Mouse (Mus musculus): ENCODE data around the gene Wdr77. TPM values are rescaled to one million over a fixed set of nuclear protein-coding genes. Genes with fewer than 3 reads are reported as not detected.

Gene Wdr77
- total RNA-seq, 2 experiments from 2014 or later, result 10.5 to 17.9 TPM

Other genes starting within 250 kb of the Wdr77 start
- 67.7 and 77.8 TPM in 2 replicates for gene Rap1a, start 158.0 kb upstream of the Wdr77 start, total RNA-seq (2015; ENCODE audit: low replicate concordance)
- 99.3 and 137 TPM in 2 replicates for gene Rap1a, start 158.0 kb upstream of the Wdr77 start, total RNA-seq (2017; ENCODE audit: low replicate concordance)
- 0.84 TPM in 1 of 2 replicates, not detected in the other for gene Adora3, start 88.5 kb upstream of the Wdr77 start, total RNA-seq (2015; ENCODE audit: low replicate concordance)
- gene Adora3, start 88.5 kb upstream of the Wdr77 start, total RNA-seq (2017; ENCODE audit: low replicate concordance), result 1.1 TPM in 1 of 2 replicates, not detected in the other
- not detected in 2 replicates for gene Tmigd3, start 88.5 kb upstream of the Wdr77 start, total RNA-seq (2015; ENCODE audit: low replicate concordance)
- gene Tmigd3, start 88.5 kb upstream of the Wdr77 start, total RNA-seq (2017; ENCODE audit: low replicate concordance), result 1.2 TPM in 1 of 2 replicates, not detected in the other
- 19.9 and 22.1 TPM in 2 replicates for gene I830077J02Rik, start 26.7 kb upstream of the Wdr77 start, total RNA-seq (2015; ENCODE audit: low replicate concordance)
- 5.4 and 7.1 TPM in 2 replicates for gene I830077J02Rik, start 26.7 kb upstream of the Wdr77 start, total RNA-seq (2017; ENCODE audit: low replicate concordance)
- 159 and 191 TPM in 2 replicates for gene Atp5f1, start 730 bp downstream of the Wdr77 start, total RNA-seq (2015; ENCODE audit: low replicate concordance)
- gene Atp5f1, start 730 bp downstream of the Wdr77 start, total RNA-seq (2017; ENCODE audit: low replicate concordance), result 268 and 302 TPM in 2 replicates
- 4.4 and 21.9 TPM in 2 replicates for gene Ovgp1, start 14.3 kb downstream of the Wdr77 start, total RNA-seq (2015; ENCODE audit: low replicate concordance)
- 31.0 and 38.5 TPM in 2 replicates for gene Ovgp1, start 14.3 kb downstream of the Wdr77 start, total RNA-seq (2017; ENCODE audit: low replicate concordance)
- not detected in 2 replicates for gene Pifo, start 55.3 kb downstream of the Wdr77 start, total RNA-seq (2015; ENCODE audit: low replicate concordance)
- gene Pifo, start 55.3 kb downstream of the Wdr77 start, total RNA-seq (2017; ENCODE audit: low replicate concordance), result not detected in 2 replicates
- gene Chil5, start 73.4 kb downstream of the Wdr77 start, total RNA-seq (2015; ENCODE audit: low replicate concordance), result 4.6 TPM in 1 of 2 replicates, not detected in the other
- gene Chil5, start 73.4 kb downstream of the Wdr77 start, total RNA-seq (2017; ENCODE audit: low replicate concordance), result 1.5 and 1.7 TPM in 2 replicates
- 3.7 TPM in 1 of 2 replicates, not detected in the other for gene Chia1, start 153.9 kb downstream of the Wdr77 start, total RNA-seq (2015; ENCODE audit: low replicate concordance)
- not detected in 2 replicates for gene Chia1, start 153.9 kb downstream of the Wdr77 start, total RNA-seq (2017; ENCODE audit: low replicate concordance)
- gene Chil3, start 208.2 kb downstream of the Wdr77 start, total RNA-seq (2015; ENCODE audit: low replicate concordance), result 980 and 1,041 TPM in 2 replicates
- gene Chil3, start 208.2 kb downstream of the Wdr77 start, total RNA-seq (2017; ENCODE audit: low replicate concordance), result 603 and 680 TPM in 2 replicates